Mouse (Mus musculus) liver, embryonic 14.5 days (tissue): ENCODE results near the gene Rassf7.

Experiments
- CTCF ChIP-seq: IDR thresholded peaks from 2 replicates; pipeline ENCODE4 v1.5.1; 2016; ENCODE audit warnings: antibody characterized with exemption, low read depth, control low read depth
- EP300 ChIP-seq: IDR thresholded peaks from 2 replicates; pipeline ENCODE4 v1.6.1; 2016; ENCODE audit warnings: antibody characterized with exemption, low read depth

DNA sequence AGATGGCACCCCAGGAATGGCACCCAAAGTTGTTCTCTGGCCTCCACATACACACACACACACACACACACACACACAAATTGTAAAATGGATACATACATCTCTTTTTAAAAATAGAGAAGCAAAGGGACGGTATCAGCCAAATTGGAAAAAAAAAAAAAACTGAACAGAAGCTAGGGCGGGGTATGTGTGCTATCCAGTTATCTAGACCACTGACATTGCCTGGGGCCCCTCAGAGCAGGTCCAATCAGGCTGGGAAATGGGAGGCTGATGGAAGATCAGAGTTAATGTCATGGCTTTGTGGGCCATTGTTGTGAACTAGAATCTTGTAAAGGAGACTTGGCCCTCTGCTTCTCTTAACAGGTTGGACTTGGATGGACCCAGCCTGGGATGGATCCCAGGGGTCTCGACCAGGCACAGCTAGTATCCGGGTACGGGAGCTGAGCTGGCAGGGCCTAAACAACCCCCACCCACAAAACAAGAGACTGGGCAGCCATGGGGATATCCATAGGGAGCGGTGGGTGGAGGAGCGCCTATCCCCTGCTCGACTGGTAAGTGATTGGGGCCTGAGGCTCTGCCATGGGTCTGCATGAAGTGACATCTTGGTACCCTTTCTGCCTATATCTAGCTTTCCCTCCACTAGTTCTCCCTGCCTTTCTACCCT is 18.9 kb upstream of the Rassf7 start:
- TF ChIP-seq CTCF = no peak
- peak; percentile 31; the same call in 1 of the 2 replicates for TF ChIP-seq EP300
